Mouse (Mus musculus) megakaryocyte, embryonic 14.5 days (primary cell): ENCODE measurements at regions not wholly inside any gene's neighbourhood (a gene's known extent, or its start where the extent isn't known, plus 50 kb on each side); places are given as distances from the start of the nearest gene placed in this dataset.

Experiments
- FLI1 ChIP-seq: IDR thresholded peaks from 2 replicates; pipeline ENCODE4 v1.6.1; 2012; ENCODE audit warnings: low read length, inconsistent platforms, mixed read lengths
- GATA1 ChIP-seq: IDR thresholded peaks from 3 replicates; pipeline ENCODE4 v1.6.1; 2012; ENCODE audit warnings: mixed read lengths, low read length, inconsistent platforms, borderline replicate concordance

- TF ChIP-seq FLI1: no peak
- TF ChIP-seq GATA1: no peak
Measured at GRCm38 (mm10) chr14:48855453-48855852, 181.8 kb upstream of the Otx2 start.
